Mouse (Mus musculus): ENCODE data around the gene St6galnac5. TPM values are rescaled to one million over a fixed set of nuclear protein-coding genes. Genes with fewer than 3 reads are reported as not detected.

St6galnac5 gene
- polyA plus RNA-seq, 1 experiment, result 1.7 TPM

DNA sequence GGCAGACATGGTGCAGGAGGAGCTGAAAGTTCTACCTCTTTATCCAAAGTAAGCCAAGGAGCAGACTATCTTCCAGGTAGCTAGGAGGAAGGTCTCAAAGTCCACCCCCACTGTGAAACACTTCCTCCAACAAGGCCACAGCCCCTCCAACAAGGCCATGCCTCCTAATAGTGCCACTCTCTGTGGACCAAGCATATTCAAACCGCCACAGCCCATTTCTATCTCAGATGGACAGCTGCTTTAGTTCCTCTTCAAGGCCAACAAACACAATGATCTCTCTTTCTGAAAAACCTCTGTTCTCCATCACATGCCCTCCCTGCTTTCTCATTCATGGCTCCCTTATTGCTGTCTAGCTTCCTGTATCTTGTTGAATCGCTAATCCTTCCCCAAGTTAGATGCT is 49.5 kb downstream of the St6galnac5 start:
- no peaks in the 10 kb centered on the region for H3K4me1 ChIP-seq (ENCODE audit: control insufficient read depth, insufficient read depth, insufficient read length, low read length)
- no peak overlapping the region for H3K4me3 ChIP-seq (ENCODE audit: insufficient read depth, low read depth, low read length)
- H3K27ac ChIP-seq (replicated peaks; ENCODE audit: low read depth, low read length), result no peak overlapping the region

DNA sequence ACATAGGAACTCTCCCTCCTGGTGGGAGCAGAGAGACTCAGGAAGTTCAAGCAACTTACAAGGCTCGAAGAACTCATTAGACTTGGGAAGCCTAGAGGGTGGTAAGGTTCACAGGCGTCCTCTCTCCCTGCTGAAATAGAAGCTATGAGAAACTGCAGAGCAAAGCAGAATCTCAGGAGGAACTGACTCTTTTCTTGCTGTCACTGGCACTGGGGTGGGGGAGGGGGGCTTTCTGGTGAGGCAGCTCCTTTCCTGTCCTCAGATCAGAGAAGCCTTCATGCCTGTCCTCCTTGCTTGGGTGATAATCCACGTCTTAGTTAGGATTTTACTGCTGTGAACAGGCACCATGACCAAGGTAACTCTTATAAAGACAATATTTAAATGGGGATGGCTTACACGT is 50.0 kb downstream of the St6galnac5 start:
- H3K27ac ChIP-seq (replicated peaks; ENCODE audit: low read depth, low read length), result no peak overlapping the region
- H3K4me3 ChIP-seq (ENCODE audit: insufficient read depth, low read depth, low read length), result no peak overlapping the region
- no peaks in the 10 kb centered on the region for H3K4me1 ChIP-seq (ENCODE audit: control insufficient read depth, insufficient read depth, insufficient read length, low read length)

DNA sequence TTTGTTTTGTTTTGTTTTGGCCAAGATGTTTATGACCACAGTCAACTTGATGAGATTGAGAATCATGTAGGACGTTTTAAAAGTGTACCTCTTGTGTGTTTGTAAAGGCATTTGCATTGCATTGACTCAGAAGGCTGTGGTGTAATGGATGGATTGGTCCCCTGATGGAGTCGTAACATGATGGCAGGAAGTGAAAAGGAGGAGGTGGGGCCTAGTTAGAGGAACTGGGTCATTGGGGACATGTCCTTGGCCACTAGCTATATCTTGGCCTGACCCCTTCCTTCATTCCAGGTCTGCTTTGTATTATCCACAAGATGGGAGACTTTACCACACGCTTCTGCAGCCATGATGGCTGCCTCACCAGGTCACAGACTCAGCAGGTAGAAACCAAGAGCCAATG is 50.7 kb downstream of the St6galnac5 start:
- Histone ChIP-seq H3K4me1 (ENCODE audit: control insufficient read depth, insufficient read depth, insufficient read length, low read length) (no peaks in the 10 kb centered on the region), H3K27ac (replicated peaks; ENCODE audit: low read depth, low read length) (no peak overlapping the region), H3K4me3 (ENCODE audit: insufficient read depth, low read depth, low read length) (no peak overlapping the region)

DNA sequence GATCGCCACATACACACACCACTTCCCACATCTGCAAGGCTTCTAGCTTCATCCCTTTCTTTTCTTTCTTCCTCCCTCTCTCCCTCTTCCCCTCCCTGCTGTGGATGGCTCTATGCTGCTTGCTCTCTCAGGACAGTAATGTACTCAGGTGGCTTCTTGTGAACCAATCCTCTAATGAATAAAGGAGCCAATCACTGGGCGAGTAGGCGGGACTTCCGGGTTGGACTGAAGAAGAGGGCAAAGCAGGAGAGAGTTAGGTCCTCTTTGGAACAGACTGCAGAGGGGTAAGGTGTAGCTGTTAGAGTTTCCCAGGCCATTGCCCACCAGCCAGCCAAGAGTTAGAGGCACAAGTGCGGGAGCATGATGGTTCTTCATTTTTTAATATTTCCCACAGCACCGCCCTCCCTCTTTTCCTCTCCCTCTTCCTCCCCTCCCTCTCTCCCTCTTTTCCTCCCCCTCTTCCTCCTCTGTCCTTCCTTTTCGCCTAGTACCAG is 52.2 kb downstream of the St6galnac5 start:
- no peak overlapping the region for H3K4me3 ChIP-seq (ENCODE audit: insufficient read depth, low read depth, low read length)
- no peaks in the 10 kb centered on the region for H3K4me1 ChIP-seq (ENCODE audit: control insufficient read depth, insufficient read depth, insufficient read length, low read length)
- H3K27ac ChIP-seq (replicated peaks; ENCODE audit: low read depth, low read length), result no peak overlapping the region

DNA sequence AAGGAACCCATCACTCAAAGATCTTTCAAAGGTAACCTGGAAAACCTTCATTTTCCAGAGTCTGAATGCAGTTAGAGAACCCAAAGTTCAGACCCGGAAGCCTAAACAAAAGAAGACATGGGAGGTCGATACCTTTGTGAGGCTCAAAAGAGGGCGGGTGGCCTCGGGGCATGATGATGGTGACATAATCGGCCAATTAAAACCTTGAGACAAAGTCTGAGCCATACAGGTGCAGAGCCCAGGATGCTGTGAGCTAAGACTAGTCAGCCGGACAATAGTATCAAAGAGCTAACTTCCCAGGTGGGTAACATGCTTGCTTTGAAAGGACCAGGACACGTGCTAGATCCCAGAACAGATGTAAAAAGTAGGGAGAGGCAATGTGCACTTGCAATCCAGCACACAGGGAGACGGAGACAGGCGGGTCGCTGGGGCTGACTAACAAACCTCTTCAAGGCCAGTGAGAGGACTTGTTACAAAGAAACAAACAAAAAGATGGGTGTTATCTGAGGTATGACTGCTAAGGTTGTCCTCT is 52.7 kb downstream of the St6galnac5 start:
- H3K4me1 ChIP-seq (ENCODE audit: control insufficient read depth, insufficient read depth, insufficient read length, low read length), result no peaks in the 10 kb centered on the region

DNA sequence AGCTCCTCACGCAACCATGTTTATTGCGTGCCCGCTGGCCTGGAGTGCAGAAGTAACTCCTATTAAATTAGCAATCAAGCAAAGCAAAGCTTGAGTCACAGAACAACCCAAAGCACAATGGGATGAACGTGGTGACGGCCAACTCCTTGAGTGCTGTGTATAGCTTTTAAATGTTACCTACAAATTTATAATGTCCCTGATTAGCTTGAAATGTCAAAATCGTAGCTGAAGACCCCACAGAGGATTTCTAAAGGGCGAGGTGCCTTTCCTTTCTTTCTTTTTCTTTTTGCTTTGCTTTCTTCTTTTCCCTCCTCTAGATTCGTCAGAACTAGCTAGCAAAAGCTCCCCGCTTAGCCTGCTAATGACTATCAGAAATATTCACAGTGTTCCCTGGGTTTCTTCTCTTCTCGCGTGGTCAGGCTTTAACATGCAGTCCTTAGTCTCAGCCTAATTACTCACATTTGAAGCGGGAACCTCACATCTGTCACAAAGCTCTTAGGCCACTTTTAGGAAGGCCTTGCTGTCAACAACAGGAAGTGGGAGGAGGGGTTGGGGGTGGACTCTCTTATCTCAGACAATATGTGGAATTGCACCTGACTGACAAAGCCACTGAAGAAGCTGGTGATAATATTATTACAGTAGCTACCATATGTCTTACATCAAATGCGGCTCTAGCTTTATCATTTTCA is 53.6 kb downstream of the St6galnac5 start:
- Histone ChIP-seq H3K4me3 (ENCODE audit: insufficient read depth, low read depth, low read length) (no peak overlapping the region), H3K27ac (replicated peaks; ENCODE audit: low read depth, low read length) (no peak overlapping the region), H3K4me1 (ENCODE audit: control insufficient read depth, insufficient read depth, insufficient read length, low read length) (no peaks in the 10 kb centered on the region)

More for the DNA sequence above, 52.7 kb downstream of the St6galnac5 start:
- Histone ChIP-seq H3K4me3 (ENCODE audit: insufficient read depth, low read depth, low read length) (no peak overlapping the region), H3K27ac (replicated peaks; ENCODE audit: low read depth, low read length) (no peak overlapping the region)

DNA sequence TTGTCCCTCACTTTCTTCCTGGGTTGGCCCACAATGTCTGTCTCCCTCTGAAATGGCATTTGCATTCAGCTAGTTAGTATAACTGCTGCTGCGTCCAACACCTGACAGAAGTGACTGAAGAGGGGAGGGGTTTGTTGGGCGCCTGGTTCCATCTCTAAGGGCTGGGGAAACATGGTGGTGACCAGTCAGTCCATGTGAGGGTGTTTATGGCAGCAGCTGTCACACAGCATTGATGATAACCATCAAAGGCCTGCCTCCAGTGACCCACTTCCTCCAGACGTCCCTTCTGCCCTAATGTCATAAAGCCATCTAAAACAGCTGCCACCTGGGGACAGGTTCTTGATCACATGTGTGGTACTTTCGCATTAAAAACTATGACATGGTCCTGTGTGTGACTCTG is 55.9 kb downstream of the St6galnac5 start:
- no peaks in the 10 kb centered on the region for H3K4me1 ChIP-seq (ENCODE audit: control insufficient read depth, insufficient read depth, insufficient read length, low read length)
- no peak overlapping the region for H3K27ac ChIP-seq (replicated peaks; ENCODE audit: low read depth, low read length)
- no peak overlapping the region for H3K4me3 ChIP-seq (ENCODE audit: insufficient read depth, low read depth, low read length)

DNA sequence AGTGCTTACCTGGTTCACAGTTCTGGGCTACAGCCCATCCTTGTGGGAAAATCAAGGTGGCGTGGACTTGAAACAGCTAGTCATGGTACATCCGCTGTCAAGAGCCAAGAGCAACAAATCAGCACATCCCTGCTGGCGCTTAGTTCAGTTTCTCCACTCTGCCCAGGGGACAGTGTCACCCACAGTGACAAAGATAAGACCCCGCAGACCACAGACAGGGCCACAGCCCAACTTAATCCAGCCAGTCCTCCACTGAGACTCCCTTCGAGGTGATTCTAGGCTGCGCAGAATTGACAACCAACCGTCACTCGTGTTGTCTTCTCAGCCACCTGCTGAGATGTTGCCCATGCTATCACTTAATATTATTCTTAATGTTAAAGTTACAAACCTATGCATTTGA is 56.7 kb downstream of the St6galnac5 start:
- Histone ChIP-seq H3K27ac (replicated peaks; ENCODE audit: low read depth, low read length) (no peak overlapping the region), H3K4me1 (ENCODE audit: control insufficient read depth, insufficient read depth, insufficient read length, low read length) (no peaks in the 10 kb centered on the region), H3K4me3 (ENCODE audit: insufficient read depth, low read depth, low read length) (no peak overlapping the region)

DNA sequence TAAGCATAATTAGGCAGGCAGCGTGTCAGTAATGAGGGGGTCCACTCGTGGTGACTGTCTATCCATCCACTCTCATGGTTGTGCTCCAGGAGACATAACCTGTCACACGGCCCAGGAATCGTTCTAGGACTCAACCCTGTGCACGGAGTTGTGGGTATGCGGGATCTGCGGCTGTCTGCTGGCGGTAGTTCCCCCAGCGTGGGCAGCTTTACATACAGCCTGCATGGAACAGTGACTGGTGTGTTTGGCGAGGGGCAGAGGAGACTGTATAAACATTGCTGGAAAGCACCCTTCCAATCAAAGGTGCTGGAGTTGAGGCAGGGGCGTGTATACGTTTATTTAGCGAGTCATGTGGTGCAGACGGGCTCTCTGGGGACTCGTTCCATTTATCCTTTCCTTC is 58.5 kb downstream of the St6galnac5 start:
- Histone ChIP-seq H3K4me3 (ENCODE audit: insufficient read depth, low read depth, low read length) (no peak overlapping the region), H3K27ac (replicated peaks; ENCODE audit: low read depth, low read length) (no peak overlapping the region), H3K4me1 (ENCODE audit: control insufficient read depth, insufficient read depth, insufficient read length, low read length) (no peaks in the 10 kb centered on the region)

DNA sequence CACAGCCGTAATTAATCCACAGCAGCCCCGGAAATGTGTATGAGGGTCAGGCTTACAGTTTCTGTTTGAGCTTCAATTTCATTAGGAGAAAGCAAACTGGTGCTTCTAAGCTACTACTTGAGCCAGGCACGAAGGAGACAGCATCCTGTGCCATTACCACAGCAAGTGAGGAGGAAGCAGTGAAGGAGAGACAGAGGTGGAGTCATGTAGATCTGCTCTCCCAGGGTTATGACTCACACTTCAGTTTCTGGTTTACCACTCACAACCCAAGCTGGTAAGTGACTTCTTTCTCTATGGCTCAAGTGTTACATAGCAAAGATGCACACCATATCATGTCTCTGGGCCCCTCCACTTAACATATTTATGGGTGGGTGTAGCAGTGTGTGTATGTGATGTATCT is 61.7 kb downstream of the St6galnac5 start:
- Histone ChIP-seq H3K4me1 (ENCODE audit: control insufficient read depth, insufficient read depth, insufficient read length, low read length) (no peaks in the 10 kb centered on the region), H3K27ac (replicated peaks; ENCODE audit: low read depth, low read length) (no peak overlapping the region), H3K4me3 (ENCODE audit: insufficient read depth, low read depth, low read length) (no peak overlapping the region)

DNA sequence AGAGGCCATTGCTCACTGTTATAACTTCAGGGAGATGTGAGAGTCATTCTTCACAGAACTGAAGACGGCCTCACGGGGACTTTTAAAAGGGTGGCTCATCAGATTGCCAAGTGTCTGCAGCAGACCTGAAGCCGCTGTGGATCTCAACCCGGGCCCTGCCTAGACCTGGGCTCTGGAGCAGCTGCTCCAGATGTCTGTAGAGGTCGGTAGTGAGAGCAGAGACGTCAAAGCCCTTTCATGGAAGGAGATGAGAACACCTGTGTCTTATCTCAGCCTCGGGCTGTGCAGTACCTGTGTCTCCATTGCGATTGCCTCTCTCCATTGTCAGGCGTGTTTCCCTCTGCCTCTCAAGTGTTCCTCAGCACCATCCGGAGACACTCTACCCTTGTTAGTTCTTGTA is 62.9 kb downstream of the St6galnac5 start:
- Histone ChIP-seq H3K27ac (replicated peaks; ENCODE audit: low read depth, low read length) (no peak overlapping the region), H3K4me1 (ENCODE audit: control insufficient read depth, insufficient read depth, insufficient read length, low read length) (no peaks in the 10 kb centered on the region), H3K4me3 (ENCODE audit: insufficient read depth, low read depth, low read length) (no peak overlapping the region)

DNA sequence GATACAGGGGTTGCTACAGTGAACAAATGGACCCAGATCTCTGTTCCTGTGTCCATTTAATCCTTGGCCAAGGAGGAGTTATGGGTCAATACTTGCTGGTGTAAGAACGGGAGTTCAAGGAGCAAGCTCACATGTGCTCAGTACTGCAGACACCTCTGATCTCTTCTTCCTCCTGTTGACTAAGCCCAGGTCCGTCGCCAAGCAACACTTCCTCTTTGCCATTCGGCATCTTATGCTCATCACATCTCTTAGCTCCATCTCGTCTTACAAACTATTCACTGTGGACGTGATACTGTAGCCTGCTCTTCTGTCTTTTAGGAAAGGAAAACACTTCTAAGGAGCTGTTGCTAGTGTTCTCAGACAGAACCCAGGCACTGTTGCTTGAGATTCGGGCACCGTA is 64.5 kb downstream of the St6galnac5 start:
- no peaks in the 10 kb centered on the region for H3K4me1 ChIP-seq (ENCODE audit: control insufficient read depth, insufficient read depth, insufficient read length, low read length)
- H3K4me3 ChIP-seq (ENCODE audit: insufficient read depth, low read depth, low read length), result no peak overlapping the region
- no peak overlapping the region for H3K27ac ChIP-seq (replicated peaks; ENCODE audit: low read depth, low read length)

DNA sequence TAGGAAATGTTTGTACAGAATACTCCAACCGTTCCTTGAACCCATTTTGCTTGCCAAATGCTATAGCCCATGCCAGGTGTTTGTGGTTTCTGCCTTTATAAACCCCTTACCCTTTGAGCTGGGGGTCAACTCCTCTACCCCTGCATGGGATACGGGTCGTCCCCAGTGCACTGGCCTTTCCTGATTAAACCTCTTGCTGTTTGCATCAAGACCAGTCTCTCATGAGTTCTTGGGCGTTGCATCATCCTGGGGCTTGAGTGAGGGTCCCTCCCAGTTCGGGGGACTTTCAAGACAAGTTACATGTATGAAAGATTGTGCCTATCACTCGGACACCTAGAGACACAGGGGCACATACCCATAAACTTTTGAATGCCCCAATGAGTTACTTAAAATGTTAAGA is 67.7 kb downstream of the St6galnac5 start:
- H3K4me3 ChIP-seq (ENCODE audit: insufficient read depth, low read depth, low read length), result no peak overlapping the region
- H3K4me1 ChIP-seq (ENCODE audit: control insufficient read depth, insufficient read depth, insufficient read length, low read length), result no peaks in the 10 kb centered on the region
- no peak overlapping the region for H3K27ac ChIP-seq (replicated peaks; ENCODE audit: low read depth, low read length)

DNA sequence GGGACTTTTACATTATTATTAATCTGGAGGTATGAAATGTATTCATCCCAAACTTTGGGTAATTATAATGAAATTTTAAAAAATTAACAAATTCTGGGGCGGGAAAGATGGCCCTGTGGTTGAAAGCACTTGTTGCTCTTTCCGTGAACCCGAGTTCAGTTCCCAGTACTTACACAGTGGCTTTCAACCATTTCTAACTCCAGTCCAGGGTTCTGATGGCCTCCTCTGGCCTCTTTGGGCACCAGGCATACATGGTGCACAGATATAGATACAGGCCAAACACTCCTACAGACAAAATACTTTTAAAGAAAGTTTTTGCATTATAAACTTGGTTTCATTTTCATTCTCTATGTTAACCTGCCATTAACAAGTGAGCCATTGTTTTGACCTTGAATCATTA is 68.4 kb downstream of the St6galnac5 start:
- Histone ChIP-seq H3K4me3 (ENCODE audit: insufficient read depth, low read depth, low read length) (no peak overlapping the region), H3K4me1 (ENCODE audit: control insufficient read depth, insufficient read depth, insufficient read length, low read length) (no peaks in the 10 kb centered on the region), H3K27ac (replicated peaks; ENCODE audit: low read depth, low read length) (no peak overlapping the region)

DNA sequence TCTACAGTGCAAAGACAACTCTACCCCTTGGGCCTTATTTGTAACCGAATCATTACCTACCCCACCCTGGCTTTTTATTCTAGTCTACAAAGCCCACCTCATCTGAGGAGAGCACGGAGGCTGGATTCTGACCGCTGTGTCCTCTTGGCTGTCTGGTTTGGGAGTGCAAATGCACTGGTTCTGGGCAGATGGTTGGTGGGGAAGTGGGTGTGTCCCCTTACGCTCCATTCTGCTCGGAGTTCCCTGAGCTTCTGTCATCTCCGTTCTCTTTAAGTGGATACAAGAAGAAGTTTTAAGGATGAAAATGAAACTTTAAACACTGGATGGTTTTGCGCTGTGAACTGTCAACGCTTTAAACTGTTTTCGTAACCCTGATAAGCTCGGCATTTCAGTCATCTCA is 68.9 kb downstream of the St6galnac5 start:
- H3K4me3 ChIP-seq (ENCODE audit: insufficient read depth, low read depth, low read length), result peak overlapping the region; percentile 37
- peak overlapping the region; percentile 51 for H3K27ac ChIP-seq (replicated peaks; ENCODE audit: low read depth, low read length)
- no peaks in the 10 kb centered on the region for H3K4me1 ChIP-seq (ENCODE audit: control insufficient read depth, insufficient read depth, insufficient read length, low read length)

Data from brown adipose tissue, adult 24 weeks (tissue).